Comparison of ENCODE assay signal across 14 mouse cellular contexts in the genomic region with DNA sequence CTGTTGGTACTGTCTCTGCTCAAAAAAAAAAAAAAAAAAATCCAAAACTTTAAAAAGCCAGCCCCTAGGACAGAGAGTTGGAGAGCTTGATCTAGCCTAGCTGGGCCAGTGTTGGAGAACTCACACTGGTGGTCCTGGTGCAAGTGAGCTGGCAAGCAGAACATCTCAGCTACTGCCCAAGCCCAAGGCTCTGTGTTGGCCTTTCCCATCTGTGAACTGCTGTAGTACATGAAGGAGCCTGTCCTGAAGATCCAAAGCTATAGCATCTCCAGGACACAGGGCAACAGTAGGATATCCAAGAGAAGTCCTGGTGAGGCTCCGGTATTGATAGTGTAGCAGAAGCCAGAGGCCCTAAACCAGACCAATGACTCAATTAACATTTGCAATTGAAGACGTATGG. TPM values are rescaled to one million over a fixed set of nuclear protein-coding genes. Genes with fewer than 3 reads are reported as not detected.
A peak's percentile ranks its signal among the peaks of the same experiment; 100 is the strongest.
DNase-seq lines count a peak whose midpoint lies in the region; ATAC-seq and TF ChIP-seq lines count a peak whose summit lies in the region.
"Had no signal": no experiment of that assay in that cellular context is flagged by ENCODE, and none has a peak within 500 bp of the region (broad histone marks: within the 10 kb centered on the region; RNA-seq: fewer than 3 reads in every experiment).

No protein-coding gene starts in this region.

- no peak for TF ChIP-seq EP300 in MEL (IDR thresholded peaks at IDR 0.05; ENCODE audit: low read depth in 1 of 2, low read length in 2 of 2)

- H3K79me2 ChIP-seq in MEL (ENCODE audit: control insufficient read depth, insufficient read depth, low read length, poor library complexity): no peaks in the 10 kb centered on the region

- ATAC-seq in kidney, embryonic 16.5 days (ENCODE audit: low FRiP score, low TSS enrichment): 0 out of 2 replicates have a peak, but pooled peaks have one; percentile 21
- ATAC-seq in forebrain, embryonic 14.5 days: peak; percentile 16; the same call in 1 of the 2 replicates
- peak; percentile 19; the same call in 1 of the 2 replicates for ATAC-seq in liver, embryonic 12.5 days

- H3K27ac ChIP-seq in kidney, embryonic 16.5 days (ENCODE audit: low read length): no peak overlapping the region
- no peak overlapping the region for H3K27ac ChIP-seq in MEL (ENCODE audit: control insufficient read depth, low read depth, low read length)
- no peak overlapping the region for H3K27ac ChIP-seq in forebrain, embryonic 14.5 days (ENCODE audit: low read depth, low read length)
- H3K27ac ChIP-seq in liver, embryonic 12.5 days: no peak overlapping the region
- H3K27ac ChIP-seq: hindbrain, embryonic 15.5 days; liver, embryonic 13.5 days; stomach, embryonic 15.5 days had no signal

- WGBS in kidney, embryonic 16.5 days: 66% methylated on average over 2 of the region's 2 CpGs
- WGBS in forebrain, embryonic 14.5 days: 74% methylated on average over 2 of the region's 2 CpGs
- 69% methylated on average over 2 of the region's 2 CpGs for WGBS in liver, embryonic 12.5 days (ENCODE audit: insufficient replicate concordance)

- no peak for TF ChIP-seq CTCF in MEL (IDR thresholded peaks at IDR 0.05 in 2 of 3, conservative IDR thresholded peaks at IDR 0.05 in 1 of 3; ENCODE audit: control insufficient read depth in 1 of 3, insufficient read depth in 1 of 3, low read depth in 2 of 3, low read length in 3 of 3, poor library complexity in 1 of 3, severe bottlenecking in 1 of 3)

- no peak for DNase-seq in kidney, adult 9 months
- DNase-seq in MEL (ENCODE audit: low read depth, low spot score): no peak
- no peak for DNase-seq in forebrain, embryonic 14.5 days (ENCODE audit: low spot score)
- no peak for DNase-seq in cerebellum, postnatal 36 days
- DNase-seq in spleen, postnatal 36 days (ENCODE audit: low spot score in 2 of 2): no peak
- DNase-seq: adrenal gland, postnatal 10 days; cerebellum, postnatal 14 days; gastrocnemius, postnatal 14 days; kidney, postnatal 36 days; liver, embryonic 13.5 days had no signal

- peaks cover 6% of the 10 kb centered on the region for H3K4me1 ChIP-seq in kidney, embryonic 16.5 days (ENCODE audit: insufficient read depth, low read length)
- peaks cover 0 to 9% of the 10 kb centered on the region in 2 experiments; a peak in 3 of 4 replicates for H3K4me1 ChIP-seq in MEL (ENCODE audit: control insufficient read depth in 1 of 2, insufficient read depth in 2 of 2, low read length in 2 of 2)
- H3K4me1 ChIP-seq in forebrain, embryonic 14.5 days (ENCODE audit: control insufficient read depth, insufficient read depth, low read length): no peaks in the 10 kb centered on the region
- H3K4me1 ChIP-seq in liver, embryonic 12.5 days: no peaks in the 10 kb centered on the region
- H3K4me1 ChIP-seq: liver, embryonic 13.5 days; stomach, embryonic 15.5 days had no signal

- TF ChIP-seq POLR2A in MEL (IDR thresholded peaks at IDR 0.05; ENCODE audit: control insufficient read depth in 1 of 2, insufficient read depth in 1 of 2, low read depth in 1 of 2, low read length in 2 of 2, poor library complexity in 1 of 2): no peak; a peak in 2 of 4 replicates

- no peak overlapping the region for H3K4me3 ChIP-seq in kidney, embryonic 16.5 days (ENCODE audit: low read length)
- H3K4me3 ChIP-seq in MEL (ENCODE audit: control insufficient read depth in 1 of 2, insufficient read depth in 1 of 2, low read depth in 2 of 2, low read length in 2 of 2): no peak overlapping the region
- no peak overlapping the region for H3K4me3 ChIP-seq in forebrain, embryonic 14.5 days (ENCODE audit: low read depth, low read length)
- no peak overlapping the region for H3K4me3 ChIP-seq in liver, embryonic 12.5 days
- H3K4me3 ChIP-seq: hindbrain, embryonic 15.5 days; liver, embryonic 13.5 days; stomach, embryonic 15.5 days had no signal

- no peaks in the 10 kb centered on the region for H3K9me3 ChIP-seq in kidney, embryonic 16.5 days (ENCODE audit: low read length)
- no peaks in the 10 kb centered on the region for H3K9me3 ChIP-seq in MEL (replicated peaks; ENCODE audit: insufficient read depth, low read length)
- H3K9me3 ChIP-seq in forebrain, embryonic 14.5 days (replicated peaks; ENCODE audit: control insufficient read depth, low read length): no peaks in the 10 kb centered on the region
- no peaks in the 10 kb centered on the region for H3K9me3 ChIP-seq in liver, embryonic 12.5 days (replicated peaks)
- H3K9me3 ChIP-seq: hindbrain, embryonic 15.5 days; liver, embryonic 13.5 days; stomach, embryonic 15.5 days had no signal

- H3K27me3 ChIP-seq in kidney, embryonic 16.5 days (ENCODE audit: insufficient read depth, low read length): no peaks in the 10 kb centered on the region
- no peaks in the 10 kb centered on the region for H3K27me3 ChIP-seq in MEL (ENCODE audit: control insufficient read depth in 1 of 2, insufficient read depth in 2 of 2, low read length in 2 of 2)
- no peaks in the 10 kb centered on the region for H3K27me3 ChIP-seq in forebrain, embryonic 14.5 days (replicated peaks; ENCODE audit: control insufficient read depth, insufficient read depth, low read length)
- H3K27me3 ChIP-seq in liver, embryonic 12.5 days (replicated peaks): no peaks in the 10 kb centered on the region
- H3K27me3 ChIP-seq: hindbrain, embryonic 15.5 days; liver, embryonic 13.5 days; stomach, embryonic 15.5 days had no signal

- H3K36me3 ChIP-seq in kidney, embryonic 16.5 days (ENCODE audit: insufficient read depth, low read length): peaks cover 41% of the 10 kb centered on the region
- H3K36me3 ChIP-seq in MEL (ENCODE audit: control insufficient read depth in 1 of 2, insufficient read depth in 2 of 2, low read length in 2 of 2): peaks cover 0 to 8% of the 10 kb centered on the region in 2 experiments
- peaks cover 44% of the 10 kb centered on the region for H3K36me3 ChIP-seq in forebrain, embryonic 14.5 days (ENCODE audit: control insufficient read depth, insufficient read depth, low read length)
- H3K36me3 ChIP-seq in liver, embryonic 12.5 days: peaks cover 42% of the 10 kb centered on the region

- no peak overlapping the region for H3K9ac ChIP-seq in kidney, embryonic 16.5 days (replicated peaks; ENCODE audit: low read length)
- no peak overlapping the region for H3K9ac ChIP-seq in MEL (ENCODE audit: control insufficient read depth, low read depth, low read length, poor library complexity, severe bottlenecking)
- no peak overlapping the region for H3K9ac ChIP-seq in forebrain, embryonic 14.5 days (ENCODE audit: low read length)
- no peak overlapping the region for H3K9ac ChIP-seq in liver, embryonic 12.5 days
- H3K9ac ChIP-seq: hindbrain, embryonic 15.5 days; liver, embryonic 13.5 days; stomach, embryonic 15.5 days had no signal

- no peak for TF ChIP-seq RAD21 in MEL (IDR thresholded peaks at IDR 0.05; ENCODE audit: low read depth, low read length)

- H3K4me2 ChIP-seq in kidney, embryonic 16.5 days (replicated peaks; ENCODE audit: low read depth, low read length): no peak overlapping the region
- H3K4me2 ChIP-seq in forebrain, embryonic 14.5 days (ENCODE audit: low read length): no peak overlapping the region
- H3K4me2 ChIP-seq in liver, embryonic 12.5 days: no peak overlapping the region
- H3K4me2 ChIP-seq: hindbrain, embryonic 15.5 days; liver, embryonic 13.5 days; stomach, embryonic 15.5 days had no signal

TF ChIP-seq in MEL, 35 proteins besides CTCF, POLR2A, EP300 and RAD21:
- TF ChIP-seq POLR2AphosphoS2 (IDR thresholded peaks at IDR 0.05; ENCODE audit: low read length): peak; percentile 96
- TF ChIP-seq SIN3A (IDR thresholded peaks at IDR 0.05; ENCODE audit: low read length): no peak
- peak; percentile 18; the same call in 1 of the 2 replicates for TF ChIP-seq ZNF384 (IDR thresholded peaks at IDR 0.05; ENCODE audit: low read depth, low read length)
TF ChIP-seq in MEL: peak in this region for 2.

RNA-seq across cellular contexts. Expression of a gene that starts 56.4 kb away (rescaled TPM):
- 1.8 and 2.0 TPM in 2 replicates for polyA plus RNA-seq in kidney, embryonic 16.5 days (2015; fragmentation: Nextera tagmentation; extraction: Ambion mirVana)
- total RNA-seq in MEL (2012; rRNA removed): not detected in 2 replicates
- polyA plus RNA-seq in MEL (2012; ENCODE audit: insufficient read depth in 1 of 2, insufficient read length in 2 of 2, low read depth in 1 of 2, low replicate concordance in 2 of 2, missing spikeins in 1 of 2): not detected
- polyA plus RNA-seq in forebrain, embryonic 14.5 days (2014; fragmentation: Nextera tagmentation; extraction: Ambion mirVana): 0.36 TPM in 2 replicates
- 0.37 and 0.52 TPM in 2 replicates for polyA plus RNA-seq in liver, embryonic 12.5 days (2016; fragmentation: Nextera tagmentation; extraction: Ambion mirVana)
